ENCODE assay signal across 17 mouse cellular contexts in genomic region chr10:102490386-102490785, GRCm38 (mm10). TPM values are rescaled to one million over a fixed set of nuclear protein-coding genes. Genes with fewer than 3 reads are reported as not detected.
A peak's percentile ranks its signal among the peaks of the same experiment; 100 is the strongest.
DNase-seq lines count a peak whose midpoint lies in the region; ATAC-seq and TF ChIP-seq lines count a peak whose summit lies in the region.
"Had no signal": no experiment of that assay in that cellular context is flagged by ENCODE, and none has a peak within 500 bp of the region (broad histone marks: within the 10 kb centered on the region; RNA-seq: fewer than 3 reads in every experiment).

TSS of gene Nts (minus strand) at chr10:102490486.

- H3K4me2 ChIP-seq in heart, embryonic 12.5 days: no peak within 1 kb of the TSS
- H3K4me2 ChIP-seq in intestine, postnatal 0 days (replicated peaks; ENCODE audit: low read depth): no peak within 1 kb of the TSS
- no peak within 1 kb of the TSS for H3K4me2 ChIP-seq in intestine, embryonic 16.5 days (ENCODE audit: low read depth, low read length)
- H3K4me2 ChIP-seq in midbrain, embryonic 12.5 days (replicated peaks): no peak within 1 kb of the TSS
- H3K4me2 ChIP-seq: liver, embryonic 12.5 days; neural tube, embryonic 13.5 days had no signal

- no peaks in the 10 kb centered on the region for H3K9me3 ChIP-seq in heart, embryonic 12.5 days (replicated peaks)
- H3K9me3 ChIP-seq in intestine, postnatal 0 days (ENCODE audit: control insufficient read depth): no peaks in the 10 kb centered on the region
- no peaks in the 10 kb centered on the region for H3K9me3 ChIP-seq in intestine, embryonic 16.5 days (ENCODE audit: control insufficient read depth, low read length)
- H3K9me3 ChIP-seq in midbrain, embryonic 12.5 days: no peaks in the 10 kb centered on the region
- H3K9me3 ChIP-seq in midbrain, embryonic 10.5 days (replicated peaks): no peaks in the 10 kb centered on the region
- H3K9me3 ChIP-seq: limb, embryonic 10.5 days; liver, embryonic 12.5 days; neural tube, embryonic 13.5 days had no signal

- no peaks in the 10 kb centered on the region for H3K4me1 ChIP-seq in heart, embryonic 12.5 days (replicated peaks)
- no peaks in the 10 kb centered on the region for H3K4me1 ChIP-seq in intestine, postnatal 0 days (replicated peaks; ENCODE audit: control insufficient read depth, insufficient read depth, low read length)
- H3K4me1 ChIP-seq in intestine, embryonic 16.5 days (ENCODE audit: control insufficient read depth, insufficient read depth, low read length): no peaks in the 10 kb centered on the region
- H3K4me1 ChIP-seq in midbrain, embryonic 12.5 days: no peaks in the 10 kb centered on the region
- no peaks in the 10 kb centered on the region for H3K4me1 ChIP-seq in midbrain, embryonic 10.5 days
- H3K4me1 ChIP-seq in thymus, adult 2 months (replicated peaks; ENCODE audit: control insufficient read depth, insufficient read depth, low read length): no peaks in the 10 kb centered on the region
- H3K4me1 ChIP-seq: limb, embryonic 10.5 days; liver, embryonic 12.5 days; neural tube, embryonic 13.5 days had no signal

- no peak for TF ChIP-seq CTCF in intestine, postnatal 0 days (IDR thresholded peaks at IDR 0.05; ENCODE audit: low read depth)
- TF ChIP-seq CTCF in thymus, adult 2 months (IDR thresholded peaks at IDR 0.05; ENCODE audit: borderline replicate concordance, control insufficient read depth, extremely low read depth, insufficient read depth, low read length, poor library complexity): no peak

- TF ChIP-seq POLR2A in thymus, adult 2 months (IDR thresholded peaks at IDR 0.05; ENCODE audit: control insufficient read depth, extremely low read depth, insufficient read depth, low read length, poor library complexity): no peak

- no peak for DNase-seq in heart, adult 11 months
- DNase-seq in midbrain, embryonic 10.5 days (ENCODE audit: low spot score): no peak
- no peak for DNase-seq in thymus, adult 2 months
- DNase-seq: cerebellum, adult 9-11 months; gastrocnemius, postnatal 36 days; heart, postnatal 4 days; kidney, adult 11 months; kidney, postnatal 4 days had no signal

- no peak within 1 kb of the TSS for H3K9ac ChIP-seq in heart, embryonic 12.5 days
- H3K9ac ChIP-seq in intestine, postnatal 0 days (ENCODE audit: low read depth, low read length): no peak within 1 kb of the TSS
- H3K9ac ChIP-seq in intestine, embryonic 16.5 days (ENCODE audit: low read depth, low read length): no peak within 1 kb of the TSS
- no peak within 1 kb of the TSS for H3K9ac ChIP-seq in midbrain, embryonic 12.5 days (replicated peaks)
- H3K9ac ChIP-seq: liver, embryonic 12.5 days; neural tube, embryonic 13.5 days had no signal

- ATAC-seq in heart, embryonic 12.5 days (ENCODE audit: insufficient number of reproducible peaks, low FRiP score): no peak
- ATAC-seq in intestine, postnatal 0 days: no peak
- ATAC-seq in intestine, embryonic 16.5 days: no peak
- peak; percentile 41; the same call in 1 of the 2 replicates for ATAC-seq in midbrain, embryonic 12.5 days (ENCODE audit: low FRiP score, low read depth)
- ATAC-seq in monocyte, adult 5-6 weeks (replicated peaks; ENCODE audit: insufficient number of reproducible peaks, low FRiP score, low TSS enrichment, poor library complexity, severe bottlenecking): peak; percentile 50; the same call in 1 of the 2 replicates
- ATAC-seq: liver, embryonic 12.5 days had no signal

- WGBS in heart, embryonic 12.5 days: 8% methylated on average over 3 of the region's 3 CpGs
- WGBS in intestine, postnatal 0 days: 32% methylated on average over 3 of the region's 3 CpGs
- 26% methylated on average over 3 of the region's 3 CpGs for WGBS in intestine, embryonic 16.5 days
- WGBS in midbrain, embryonic 12.5 days: 35% methylated on average over 3 of the region's 3 CpGs
- whole genome bisulfite sequencing in midbrain, embryonic 10.5 days: 46% methylated on average over 3 of the region's 3 CpGs
- WGBS in thymus, adult 2 months: 3% methylated on average over 3 of the region's 3 CpGs

- H3K4me3 ChIP-seq in heart, embryonic 12.5 days: no peak within 1 kb of the TSS
- H3K4me3 ChIP-seq in intestine, postnatal 0 days (ENCODE audit: low read depth, low read length): no peak within 1 kb of the TSS
- H3K4me3 ChIP-seq in intestine, embryonic 16.5 days (ENCODE audit: low read length): no peak within 1 kb of the TSS
- H3K4me3 ChIP-seq in midbrain, embryonic 12.5 days: no peak within 1 kb of the TSS
- H3K4me3 ChIP-seq in midbrain, embryonic 10.5 days: no peak within 1 kb of the TSS
- H3K4me3 ChIP-seq in thymus, adult 2 months (ENCODE audit: control insufficient read depth, insufficient read depth, low read length): no peak within 1 kb of the TSS
- H3K4me3 ChIP-seq: limb, embryonic 10.5 days; liver, embryonic 12.5 days; neural tube, embryonic 13.5 days had no signal

- no peak within 1 kb of the TSS for H3K27ac ChIP-seq in heart, embryonic 12.5 days (ENCODE audit: poor library complexity, severe bottlenecking)
- no peak within 1 kb of the TSS for H3K27ac ChIP-seq in intestine, postnatal 0 days (ENCODE audit: low read depth, low read length)
- H3K27ac ChIP-seq in intestine, embryonic 16.5 days (ENCODE audit: low read length): no peak within 1 kb of the TSS
- H3K27ac ChIP-seq in midbrain, embryonic 12.5 days (replicated peaks): no peak within 1 kb of the TSS
- no peak within 1 kb of the TSS for H3K27ac ChIP-seq in midbrain, embryonic 10.5 days (replicated peaks)
- H3K27ac ChIP-seq in thymus, adult 2 months (ENCODE audit: control insufficient read depth, insufficient read depth, low read length): no peak within 1 kb of the TSS
- H3K27ac ChIP-seq: limb, embryonic 10.5 days; liver, embryonic 12.5 days; neural tube, embryonic 13.5 days had no signal

- H3K36me3 ChIP-seq in heart, embryonic 12.5 days: no peaks in the 10 kb centered on the region
- H3K36me3 ChIP-seq in intestine, postnatal 0 days (ENCODE audit: control insufficient read depth, insufficient read depth): no peaks in the 10 kb centered on the region
- no peaks in the 10 kb centered on the region for H3K36me3 ChIP-seq in intestine, embryonic 16.5 days (ENCODE audit: control insufficient read depth, insufficient read depth, low read length)
- H3K36me3 ChIP-seq in midbrain, embryonic 12.5 days: no peaks in the 10 kb centered on the region
- no peaks in the 10 kb centered on the region for H3K36me3 ChIP-seq in midbrain, embryonic 10.5 days
- H3K36me3 ChIP-seq in thymus, adult 2 months (ENCODE audit: control insufficient read depth, insufficient read depth, low read length): no peaks in the 10 kb centered on the region
- H3K36me3 ChIP-seq: limb, embryonic 10.5 days; liver, embryonic 12.5 days; neural tube, embryonic 13.5 days had no signal

- H3K27me3 ChIP-seq in heart, embryonic 12.5 days (replicated peaks): no peaks in the 10 kb centered on the region
- H3K27me3 ChIP-seq in intestine, postnatal 0 days (replicated peaks; ENCODE audit: control insufficient read depth, insufficient read depth, low read length): no peaks in the 10 kb centered on the region
- no peaks in the 10 kb centered on the region for H3K27me3 ChIP-seq in intestine, embryonic 16.5 days (replicated peaks; ENCODE audit: control insufficient read depth, insufficient read depth, low read length)
- no peaks in the 10 kb centered on the region for H3K27me3 ChIP-seq in midbrain, embryonic 12.5 days
- H3K27me3 ChIP-seq in midbrain, embryonic 10.5 days (ENCODE audit: low read depth, poor library complexity, severe bottlenecking): no peaks in the 10 kb centered on the region
- H3K27me3 ChIP-seq in thymus, adult 2 months (ENCODE audit: control insufficient read depth, insufficient read depth, low read length): no peaks in the 10 kb centered on the region
- H3K27me3 ChIP-seq: liver, embryonic 12.5 days; neural tube, embryonic 13.5 days had no signal

RNA-seq across cellular contexts. Expression of gene Nts, which starts in this region (rescaled TPM):
- 10.1 and 10.2 TPM in 2 replicates for polyA plus RNA-seq in heart, embryonic 12.5 days (2016; fragmentation: Nextera tagmentation; extraction: Ambion mirVana)
- 145 and 146 TPM in 2 replicates for polyA plus RNA-seq in intestine, postnatal 0 days (2015; fragmentation: Nextera tagmentation; extraction: Ambion mirVana)
- polyA plus RNA-seq in intestine, embryonic 16.5 days (2015; fragmentation: Nextera tagmentation; extraction: Ambion mirVana): 4.7 and 8.0 TPM in 2 replicates
- polyA plus RNA-seq in midbrain, embryonic 12.5 days (2016; fragmentation: Nextera tagmentation; extraction: Ambion mirVana): 1.6 and 2.1 TPM in 2 replicates
- 0.17 and 0.21 TPM in 2 replicates for polyA plus RNA-seq in midbrain, embryonic 10.5 days (2016; fragmentation: Nextera tagmentation; extraction: Ambion mirVana)
- not detected in 3 replicates for total RNA-seq in monocyte, adult 5-6 weeks (2017)
- polyA plus RNA-seq in thymus, adult 2 months (2012; rRNA removed): 0.50 and 0.92 TPM in 2 replicates
- total RNA-seq: gastrocnemius, postnatal 36 days; megakaryocyte-erythroid progenitor cell, adult 5-6 weeks had no signal
- polyA plus RNA-seq: liver, embryonic 12.5 days had no signal

Comparison
In these comparisons a context has a peak if more than half of its experiments do, and no peak if none do; other contexts are left out.
1. RNA of gene Nts (polyA plus RNA-seq): 145 to 146 TPM in intestine, postnatal 0 days; 10.1 to 10.2 TPM in heart, embryonic 12.5 days, 4.7 to 8.0 TPM in intestine, embryonic 16.5 days, 1.6 to 2.1 TPM in midbrain, embryonic 12.5 days, 0.50 to 0.92 TPM in thymus, adult 2 months and 0.17 to 0.21 TPM in midbrain, embryonic 10.5 days; every median in the first group is over 10 times any median in the second.
2. Peak in ATAC-seq in monocyte, adult 5-6 weeks; RNA of the gene not detected or under 1 TPM.